Mouse (Mus musculus) heart, embryonic 12.5 days (tissue): ENCODE measurements at regions not wholly inside any gene's neighbourhood (a gene's known extent, or its start where the extent isn't known, plus 50 kb on each side); places are given as distances from the start of the nearest gene placed in this dataset.

Experiments used
- ATAC-seq: fragments of 200-750 bp; cut with Nextera tagmentation; 2 replicates; pipeline ENCODE4 v1.8.0; 2017; ENCODE audit warnings: moderate TSS enrichment, moderate library complexity; ENCODE audit not compliant: insufficient number of reproducible peaks, low FRiP score
- H3K27ac ChIP-seq: fragments of 300-500 bp; sonication (generic); 2 replicates; pipeline ENCODE4 v1.5.1; 2016; ENCODE audit warnings: mild to moderate bottlenecking, moderate library complexity; ENCODE audit not compliant: poor library complexity, severe bottlenecking
- H3K27me3 ChIP-seq: fragments of 300-500 bp; sonication (generic); replicated peaks from 2 replicates; pipeline ENCODE4 v1.6.1; 2016; ENCODE audit warnings: mild to moderate bottlenecking, moderate library complexity
- H3K36me3 ChIP-seq: fragments of 300-500 bp; sonication (generic); 2 replicates; pipeline ENCODE4 v1.6.1; 2016; ENCODE audit warnings: mild to moderate bottlenecking, moderate library complexity
- H3K4me1 ChIP-seq: fragments of 300-500 bp; sonication (generic); replicated peaks from 2 replicates; pipeline ENCODE4 v1.6.1; 2016; ENCODE audit warnings: mild to moderate bottlenecking
- H3K4me2 ChIP-seq: fragments of 300-500 bp; sonication (generic); 2 replicates; pipeline ENCODE4 v1.6.1; 2016; ENCODE audit warnings: mild to moderate bottlenecking, moderate library complexity
- H3K4me3 ChIP-seq: fragments of 300-500 bp; sonication (generic); 2 replicates; pipeline ENCODE4 v1.5.1; 2016; ENCODE audit warnings: mild to moderate bottlenecking
- H3K9ac ChIP-seq: fragments of 300-500 bp; sonication (generic); 2 replicates; pipeline ENCODE4 v1.6.1; 2016; ENCODE audit warnings: mild to moderate bottlenecking, moderate library complexity
- H3K9me3 ChIP-seq: fragments of 300-500 bp; sonication (generic); replicated peaks from 2 replicates; pipeline ENCODE4 v1.6.1; 2016; ENCODE audit warnings: mild to moderate bottlenecking, moderate library complexity
- WGBS: fragments of 180-500 bp; shearing (Covaris S2); methylation state at CpG from one replicate; pipeline ENCODE4 v1.1.7; 2016; 5-methylcytosine and 5-hydroxymethylcytosine counted together

- Histone ChIP-seq H3K4me2 (no peak overlapping the region), H3K4me1 (no peaks in the 10 kb centered on the region), H3K9me3 (no peaks in the 10 kb centered on the region), H3K9ac (no peak overlapping the region), H3K27ac (no peak overlapping the region), H3K27me3 (no peaks in the 10 kb centered on the region), H3K4me3 (no peak overlapping the region), H3K36me3 (no peaks in the 10 kb centered on the region)
- WGBS: 66% methylated on average over 3 of the region's 3 CpGs
- no peak for ATAC-seq
These were observed 1007.1 kb downstream of the Robo2 start for GRCm38 (mm10) chr16:73404509-73404908.

GRCm38 (mm10) chr16:73404099-73404498, 1007.5 kb downstream of the Robo2 start:
- Histone ChIP-seq H3K9me3 (no peaks in the 10 kb centered on the region), H3K27ac (no peak overlapping the region), H3K36me3 (no peaks in the 10 kb centered on the region), H3K9ac (no peak overlapping the region), H3K4me2 (no peak overlapping the region), H3K27me3 (no peaks in the 10 kb centered on the region), H3K4me1 (no peaks in the 10 kb centered on the region), H3K4me3 (no peak overlapping the region)
- 79% methylated on average over 3 of the region's 3 CpGs for WGBS
- ATAC-seq: no peak

DNA sequence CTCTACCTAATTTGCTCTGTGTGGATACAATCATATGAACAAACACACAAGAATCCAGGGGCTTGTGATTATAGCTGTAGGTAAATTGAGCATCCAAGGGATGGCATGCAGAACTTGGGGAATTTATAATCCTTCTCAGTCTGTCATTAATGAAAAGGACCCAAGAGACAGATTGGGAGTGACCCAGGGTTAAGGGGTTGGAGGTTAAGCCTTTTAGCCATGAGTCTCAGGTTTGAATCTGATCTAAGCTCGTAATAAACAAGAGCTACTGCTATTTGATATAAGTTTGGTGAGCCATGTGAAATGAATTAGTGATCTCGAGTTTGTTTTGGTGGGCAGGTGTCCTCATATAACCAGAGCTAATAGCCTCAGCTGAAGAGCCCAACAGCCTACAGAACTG, 1032.6 kb downstream of the Robo2 start:
- Histone ChIP-seq H3K4me3 (no peak overlapping the region), H3K9me3 (no peaks in the 10 kb centered on the region), H3K9ac (no peak overlapping the region), H3K36me3 (no peaks in the 10 kb centered on the region), H3K27ac (no peak overlapping the region), H3K27me3 (no peaks in the 10 kb centered on the region), H3K4me1 (no peaks in the 10 kb centered on the region), H3K4me2 (no peak overlapping the region)
- WGBS: 84% methylated on average over 2 of the region's 2 CpGs
- no peak for ATAC-seq

DNA sequence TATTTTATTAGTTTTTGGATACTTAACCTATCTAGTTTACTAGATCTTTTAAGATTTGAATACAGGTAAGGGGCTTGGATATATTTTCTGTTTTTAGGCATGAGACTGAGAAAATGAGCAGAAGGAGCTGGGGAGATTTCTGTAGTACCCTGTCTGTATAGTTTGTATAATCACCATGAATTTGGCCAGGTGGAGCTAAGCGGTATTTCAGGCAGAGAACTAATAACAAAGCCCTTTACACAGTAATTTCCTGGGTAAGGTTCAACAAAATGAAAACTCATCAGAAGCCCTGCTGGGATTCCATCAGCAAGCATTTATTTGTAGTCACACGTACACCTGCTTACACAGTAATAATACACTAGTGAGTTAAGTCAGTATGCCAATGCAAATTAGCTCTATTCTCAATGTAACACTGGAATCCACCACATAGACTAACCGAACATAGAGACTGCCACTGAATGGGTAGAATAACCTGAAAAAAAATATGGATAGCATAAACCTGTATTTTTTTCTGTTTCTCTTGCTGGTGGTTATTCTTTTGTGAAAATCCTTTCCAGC, 1036.9 kb downstream of the Robo2 start:
- Histone ChIP-seq H3K4me1 (no peaks in the 10 kb centered on the region), H3K4me2 (no peak overlapping the region), H3K27ac (no peak overlapping the region), H3K9ac (no peak overlapping the region), H3K9me3 (no peaks in the 10 kb centered on the region), H3K4me3 (no peak overlapping the region), H3K27me3 (no peaks in the 10 kb centered on the region), H3K36me3 (no peaks in the 10 kb centered on the region)
- WGBS: 82% methylated on average over 3 of the region's 3 CpGs
- no peak for ATAC-seq

- ATAC-seq: no peak
- Histone ChIP-seq H3K4me3 (no peak overlapping the region), H3K27me3 (no peaks in the 10 kb centered on the region), H3K36me3 (no peaks in the 10 kb centered on the region), H3K4me2 (no peak overlapping the region), H3K4me1 (no peaks in the 10 kb centered on the region), H3K9me3 (no peaks in the 10 kb centered on the region), H3K27ac (no peak overlapping the region), H3K9ac (no peak overlapping the region)
- 64% methylated on average over 10 of the region's 10 CpGs for WGBS
These were observed 1042.9 kb downstream of the Robo2 start for GRCm38 (mm10) chr16:73368607-73369233.

- ATAC-seq: no peak
- 88% methylated on average over 5 of the region's 5 CpGs for WGBS
- Histone ChIP-seq H3K27ac (no peak overlapping the region), H3K4me1 (no peaks in the 10 kb centered on the region), H3K4me3 (no peak overlapping the region), H3K36me3 (no peaks in the 10 kb centered on the region), H3K9ac (no peak overlapping the region), H3K9me3 (no peaks in the 10 kb centered on the region), H3K4me2 (no peak overlapping the region), H3K27me3 (no peaks in the 10 kb centered on the region)
These were observed 1043.7 kb downstream of the Robo2 start for GRCm38 (mm10) chr16:73367926-73368325.

DNA sequence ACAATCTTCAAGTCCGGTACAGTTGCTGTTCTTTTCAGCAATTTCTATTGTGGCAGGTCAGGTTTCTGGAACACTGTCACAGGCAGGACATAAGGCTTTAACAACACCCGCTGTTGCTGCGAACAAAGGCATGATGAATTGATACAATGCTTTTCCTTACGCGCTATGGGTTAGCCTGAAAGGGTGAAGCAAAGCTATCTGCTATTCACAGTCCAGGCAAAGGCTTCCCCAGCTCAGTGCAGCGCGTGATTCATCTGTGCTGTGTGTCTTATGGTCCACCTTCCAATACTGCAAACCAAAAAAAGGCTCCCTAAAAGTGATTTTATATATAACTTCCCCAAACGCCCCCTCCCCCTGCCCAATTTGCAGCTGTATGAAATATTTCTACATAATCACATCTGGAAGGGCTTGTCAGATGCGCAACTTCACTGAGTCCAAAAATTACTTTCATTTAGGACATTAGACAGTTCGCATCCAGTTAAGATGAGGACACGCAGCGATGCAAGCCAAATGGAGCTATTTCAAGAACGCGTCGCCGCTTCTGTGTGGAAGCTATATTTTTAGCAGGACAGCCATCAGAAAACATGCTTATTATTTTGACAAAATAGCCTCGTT, 1044.3 kb downstream of the Robo2 start:
- no peaks in the 10 kb centered on the region for H3K9me3 ChIP-seq
- H3K27ac ChIP-seq: no peak overlapping the region
- H3K4me1 ChIP-seq: no peaks in the 10 kb centered on the region
- no peaks in the 10 kb centered on the region for H3K36me3 ChIP-seq
- H3K27me3 ChIP-seq: no peaks in the 10 kb centered on the region
- 77% methylated on average over 17 of the region's 17 CpGs for WGBS
- no peak overlapping the region for H3K4me2 ChIP-seq
- H3K4me3 ChIP-seq: no peak overlapping the region
- ATAC-seq: no peak
- no peak overlapping the region for H3K9ac ChIP-seq

DNA sequence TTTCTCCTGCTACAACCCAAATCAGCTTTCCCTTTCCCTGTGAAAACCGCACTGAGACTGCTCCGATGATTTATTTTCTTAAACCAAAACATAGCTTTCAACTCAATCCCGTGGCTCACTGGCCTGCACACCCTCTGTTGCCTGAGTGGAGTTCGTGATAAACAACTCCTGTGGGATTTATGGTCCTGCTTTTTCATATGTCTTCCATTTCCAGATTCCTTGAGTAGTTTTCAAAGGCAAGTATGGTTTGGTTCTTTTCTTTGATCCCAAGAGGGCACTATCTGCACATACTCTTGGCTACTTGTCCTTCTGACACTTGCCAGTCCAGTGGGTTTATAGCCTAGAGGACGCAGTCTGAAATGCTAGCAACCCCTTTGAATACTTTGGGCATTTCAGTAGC, 1042.6 kb downstream of the Robo1 start:
- Histone ChIP-seq H3K36me3 (no peaks in the 10 kb centered on the region), H3K27me3 (no peaks in the 10 kb centered on the region), H3K9ac (no peak overlapping the region), H3K4me2 (no peak overlapping the region), H3K4me3 (no peak overlapping the region), H3K9me3 (no peaks in the 10 kb centered on the region), H3K4me1 (no peaks in the 10 kb centered on the region), H3K27ac (no peak overlapping the region)
- 60% methylated on average over 5 of the region's 5 CpGs for WGBS
- no peak for ATAC-seq

DNA sequence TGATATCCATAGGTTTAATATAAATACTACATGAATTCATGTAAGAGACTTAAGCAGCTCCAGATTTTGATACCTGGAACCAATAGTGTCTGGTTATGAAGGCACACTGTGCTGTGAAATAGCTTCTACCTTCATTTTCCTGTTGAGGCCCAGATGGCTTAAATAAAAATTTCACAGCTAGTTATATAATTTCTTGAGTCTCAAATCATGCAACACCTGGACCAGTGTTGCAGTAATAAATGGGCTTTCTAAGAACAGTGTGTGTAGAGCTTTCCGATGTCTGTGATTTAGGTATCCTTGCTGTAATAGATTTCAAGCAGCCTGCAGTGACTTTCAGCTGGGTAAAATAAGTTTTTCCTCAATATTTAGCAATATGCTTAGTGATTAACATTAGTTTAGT, 1035.8 kb downstream of the Robo1 start:
- Histone ChIP-seq H3K4me2 (no peak overlapping the region), H3K27ac (no peak overlapping the region), H3K9ac (no peak overlapping the region), H3K9me3 (no peaks in the 10 kb centered on the region), H3K36me3 (no peaks in the 10 kb centered on the region), H3K4me3 (no peak overlapping the region), H3K27me3 (no peaks in the 10 kb centered on the region), H3K4me1 (no peaks in the 10 kb centered on the region)
- WGBS: 88% methylated on average over 1 of the region's 1 CpGs
- no peak for ATAC-seq

DNA sequence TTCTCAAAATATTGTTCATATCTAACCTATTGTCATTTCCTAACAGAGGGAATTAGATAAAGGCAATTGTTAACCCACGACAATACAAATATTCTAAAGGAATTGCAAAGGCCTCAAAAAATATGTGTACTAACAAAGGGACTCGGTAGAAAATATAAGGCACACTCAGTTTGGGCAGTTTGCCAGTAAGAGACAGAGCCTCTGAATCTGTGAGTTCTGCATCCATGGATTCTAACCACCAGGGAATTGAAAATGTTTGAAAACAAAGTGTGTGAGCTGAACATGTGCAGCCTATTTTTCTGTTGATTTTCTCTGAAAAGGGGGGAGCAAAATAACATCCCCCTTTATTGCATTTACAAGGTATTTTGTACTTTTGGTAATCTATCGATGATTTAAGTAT, 1035.4 kb downstream of the Robo1 start:
- Histone ChIP-seq H3K4me2 (no peak overlapping the region), H3K9me3 (no peaks in the 10 kb centered on the region), H3K9ac (no peak overlapping the region), H3K36me3 (no peaks in the 10 kb centered on the region), H3K4me3 (no peak overlapping the region), H3K27me3 (no peaks in the 10 kb centered on the region), H3K27ac (no peak overlapping the region), H3K4me1 (no peaks in the 10 kb centered on the region)
- no peak for ATAC-seq
- WGBS: 70% methylated on average over 3 of the region's 3 CpGs

GRCm38 (mm10) chr16:73317644-73318043, 1009.5 kb downstream of the Robo1 start:
- Histone ChIP-seq H3K4me1 (no peaks in the 10 kb centered on the region), H3K36me3 (no peaks in the 10 kb centered on the region), H3K9ac (no peak overlapping the region), H3K4me3 (no peak overlapping the region), H3K9me3 (no peaks in the 10 kb centered on the region), H3K4me2 (no peak overlapping the region), H3K27me3 (no peaks in the 10 kb centered on the region), H3K27ac (no peak overlapping the region)
- ATAC-seq: no peak
- WGBS: 80% methylated on average over 2 of the region's 2 CpGs

DNA sequence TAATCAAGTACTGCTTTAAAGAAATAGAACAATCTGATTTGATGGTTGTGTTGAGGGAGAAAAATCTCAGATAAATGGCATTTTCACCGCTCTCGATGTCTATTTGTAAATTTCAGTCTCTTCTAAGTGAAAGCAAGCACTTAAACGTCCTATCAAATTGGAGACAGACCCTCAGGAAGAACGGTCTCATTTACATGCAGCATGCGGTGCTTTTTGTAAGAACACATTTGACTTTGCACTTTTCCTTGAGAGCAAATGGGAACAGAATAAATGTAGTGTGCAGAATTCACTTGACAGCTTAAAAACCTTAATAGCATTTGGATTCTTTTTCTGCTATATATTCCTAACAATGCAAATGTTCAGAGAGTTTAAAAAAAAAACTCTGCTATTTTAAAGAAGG, 1002.0 kb downstream of the Robo1 start:
- Histone ChIP-seq H3K4me3 (no peak overlapping the region), H3K27me3 (no peaks in the 10 kb centered on the region), H3K4me1 (no peaks in the 10 kb centered on the region), H3K9me3 (no peaks in the 10 kb centered on the region), H3K4me2 (no peak overlapping the region), H3K27ac (no peak overlapping the region), H3K36me3 (no peaks in the 10 kb centered on the region), H3K9ac (no peak overlapping the region)
- 75% methylated on average over 5 of the region's 5 CpGs for WGBS
- ATAC-seq: no peak
